Mouse (Mus musculus) heart, postnatal 0 days (tissue): ENCODE measurements around the gene Tceal3. TPM values are rescaled to one million over a fixed set of nuclear protein-coding genes. Genes with fewer than 3 reads are reported as not detected.
A peak's percentile ranks its signal among the peaks of the same experiment; 100 is the strongest.
"Not testable (repeated sequence)": the region's sequence is repeated elsewhere in the genome, so short reads cannot be mapped to it uniquely, and the experiment has no call there.

Source experiments
- ATAC-seq: fragments of 200-750 bp; cut with Nextera tagmentation; 2 replicates; pipeline ENCODE4 v1.8.0; 2017; ENCODE audit warnings: low read depth, moderate number of reproducible peaks, moderate library complexity; ENCODE audit not compliant: insufficient read depth
- DNase-seq: peaks from one replicate; pipeline ENCODE4 v3.0.0-alpha.2; 2016; ENCODE audit warnings: low spot score
- H3K27ac ChIP-seq: fragments of 300-500 bp; sonication (generic); 2 replicates; pipeline ENCODE4 v1.5.1; 2014; ENCODE audit warnings: low read depth, mild to moderate bottlenecking
- H3K27me3 ChIP-seq: fragments of 300-500 bp; sonication (generic); 2 replicates; pipeline ENCODE4 v1.6.1; 2014; ENCODE audit warnings: low read length, mixed read lengths; ENCODE audit not compliant: control insufficient read depth, insufficient read depth
- H3K36me3 ChIP-seq: fragments of 300-500 bp; sonication (generic); replicated peaks from 2 replicates; pipeline ENCODE4 v1.6.1; 2014; ENCODE audit warnings: low read length, mixed read lengths; ENCODE audit not compliant: control insufficient read depth, insufficient read depth
- H3K4me1 ChIP-seq: fragments of 300-500 bp; sonication (generic); 2 replicates; pipeline ENCODE4 v1.6.1; 2014; ENCODE audit warnings: antibody characterized with exemption; ENCODE audit not compliant: control insufficient read depth, insufficient read depth
- H3K4me2 ChIP-seq: fragments of 300-500 bp; sonication (generic); 2 replicates; pipeline ENCODE4 v1.6.1; 2014; ENCODE audit warnings: low read depth, mild to moderate bottlenecking, low read length, moderate library complexity
- H3K4me3 ChIP-seq: fragments of 300-500 bp; sonication (generic); 2 replicates; pipeline ENCODE4 v1.5.1; 2014; ENCODE audit warnings: low read depth, low read length
- H3K9ac ChIP-seq: fragments of 300-500 bp; sonication (generic); replicated peaks from 2 replicates; pipeline ENCODE4 v1.6.1; 2014; ENCODE audit warnings: low read depth, low read length, mixed read lengths
- H3K9me3 ChIP-seq: fragments of 300-500 bp; sonication (generic); replicated peaks from 2 replicates; pipeline ENCODE4 v1.6.1; 2016; ENCODE audit warnings: low read length; ENCODE audit not compliant: control insufficient read depth
- CTCF ChIP-seq: IDR thresholded peaks from 2 replicates; pipeline ENCODE4 v1.5.1; 2016; ENCODE audit warnings: antibody characterized with exemption, control low read depth, low read depth
- EP300 ChIP-seq: IDR thresholded peaks from 2 replicates; pipeline ENCODE4 v1.6.1; 2016; ENCODE audit warnings: antibody characterized with exemption, low read depth
- WGBS: fragments of 180-500 bp; shearing (Covaris S2); extraction: QIAGEN DNeasy Blood & Tissue Kit; methylation state at CpG from one replicate; pipeline ENCODE4 v1.1.7; 2014; 5-methylcytosine and 5-hydroxymethylcytosine counted together
- polyA plus RNA-seq: library from polyadenylated mRNA; unstranded; fragments of >200 nt; fragmentation: Nextera tagmentation; extraction: Ambion mirVana; gene quantifications from 2 replicates; pipeline ENCODE4 v1.2.1, GENCODE M21; 2015
- total RNA-seq: library from RNA; depleted of rRNA; stranded (reverse); fragments of >200 nt; gene quantifications from 2 replicates; pipeline ENCODE4 v1.2.3, GENCODE M21; 2014; ENCODE audit warnings: low replicate concordance; rRNA removed

Gene Tceal3
- total RNA-seq (not detected in 2 replicates), polyA plus RNA-seq (0.85 and 1.3 TPM in 2 replicates)

DNA sequence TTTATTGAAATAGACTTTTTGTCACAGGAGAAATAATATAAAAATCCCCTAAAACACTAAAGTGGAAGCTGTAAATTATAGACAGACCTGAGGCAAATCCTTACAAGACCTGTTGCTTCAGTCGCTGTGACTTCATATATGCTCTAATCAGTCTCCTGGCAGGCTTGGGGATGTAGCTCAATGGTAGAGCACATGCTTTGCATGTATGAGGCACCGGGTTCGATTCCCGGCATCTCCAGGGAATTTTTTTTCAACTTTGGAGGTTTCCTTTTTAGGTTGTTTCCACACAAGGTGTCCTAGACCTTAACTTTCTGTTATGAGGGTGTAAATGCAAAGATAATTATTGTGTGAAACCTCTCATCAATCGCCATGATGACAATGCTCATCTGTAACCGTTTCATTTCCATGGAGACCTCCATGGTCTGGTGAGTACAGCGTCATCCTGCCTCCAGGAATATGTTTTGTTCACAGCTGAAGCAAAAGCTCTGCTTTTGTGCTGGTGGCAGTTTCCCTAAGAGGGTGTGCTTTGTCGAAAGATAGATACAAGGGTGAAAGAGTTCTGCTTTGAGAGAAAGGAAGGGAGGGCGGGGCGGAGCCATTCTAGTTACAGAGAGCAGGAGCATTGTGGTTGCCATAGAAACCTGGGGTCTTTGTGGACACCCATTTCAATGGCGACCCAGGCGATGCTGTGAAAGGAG is at the start of gene Tceal3:
Tceal3 (plus strand) TSS at position 644 of the 698 bp plus-strand sequence.
- H3K27me3 ChIP-seq: no peaks in the 10 kb centered on the region
- H3K27ac ChIP-seq: no peak within 1 kb of the TSS
- TF ChIP-seq EP300 (no peak), CTCF (no peak)
- DNase-seq (no peak), ATAC-seq (no peak)
- H3K36me3 ChIP-seq: no peaks in the 10 kb centered on the region
- no peak within 1 kb of the TSS for H3K9ac ChIP-seq
- no peak within 1 kb of the TSS for H3K4me3 ChIP-seq
- H3K9me3 ChIP-seq: no peaks in the 10 kb centered on the region
- H3K4me2 ChIP-seq: no peak within 1 kb of the TSS
- WGBS: 51% methylated on average over 12 of the region's 12 CpGs
- H3K4me1 ChIP-seq: no peaks in the 10 kb centered on the region

DNA sequence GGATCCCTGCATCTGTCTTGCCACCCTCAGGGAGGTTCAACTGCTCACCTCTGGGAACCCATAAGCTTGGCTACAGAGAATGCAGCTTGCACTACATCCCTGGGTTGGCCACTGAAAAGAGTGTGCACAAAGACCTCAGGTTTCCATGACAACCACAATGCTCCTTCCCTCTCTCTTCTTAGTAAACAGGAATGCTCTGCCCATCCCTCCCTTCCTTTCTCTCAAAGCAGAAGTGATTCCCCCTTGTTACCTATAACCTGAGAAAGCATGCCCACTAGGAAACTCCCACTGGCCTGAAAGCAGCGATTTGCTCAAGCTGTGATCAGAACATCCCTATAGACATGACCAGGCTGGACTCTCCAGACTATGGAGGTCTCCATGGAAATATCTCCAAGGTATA is 46.7 kb upstream of the Tceal3 start, which contains the start of gene Kir3dl2:
Kir3dl2 (minus strand) TSS at position 101 of the 400 bp plus-strand sequence.
- H3K27ac ChIP-seq, H3K4me1 ChIP-seq, ATAC-seq, H3K36me3 ChIP-seq, DNase-seq, H3K9me3 ChIP-seq, H3K9ac ChIP-seq, H3K27me3 ChIP-seq, H3K4me3 ChIP-seq, H3K4me2 ChIP-seq: not testable (repeated sequence)
- 52% methylated on average over 1 of the region's 1 CpGs for WGBS

DNA sequence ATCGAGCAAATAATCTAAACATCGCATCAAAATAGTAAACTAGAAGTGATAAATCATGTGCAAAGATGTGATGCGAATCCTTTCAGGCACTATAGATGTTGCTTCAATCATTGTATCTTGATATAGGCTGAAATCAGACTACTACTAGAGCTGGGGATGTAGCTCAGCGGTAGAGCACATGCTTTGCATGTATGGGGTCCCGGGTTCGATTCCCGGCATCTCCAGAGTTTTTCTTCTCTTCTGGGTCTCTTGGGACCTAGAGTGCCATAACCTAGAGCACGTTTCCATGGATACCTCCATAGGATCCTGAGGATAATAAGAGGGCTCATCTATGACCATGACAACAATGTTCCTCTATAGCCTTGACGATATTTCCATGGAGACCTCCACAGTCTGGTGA is 21.5 kb upstream of the Tceal3 start:
- H3K9me3 ChIP-seq, H3K36me3 ChIP-seq, H3K4me3 ChIP-seq, DNase-seq, H3K4me2 ChIP-seq, H3K27ac ChIP-seq, H3K9ac ChIP-seq, ATAC-seq, H3K4me1 ChIP-seq, H3K27me3 ChIP-seq: not testable (repeated sequence)
- 85% methylated on average over 9 of the region's 9 CpGs for WGBS

DNA sequence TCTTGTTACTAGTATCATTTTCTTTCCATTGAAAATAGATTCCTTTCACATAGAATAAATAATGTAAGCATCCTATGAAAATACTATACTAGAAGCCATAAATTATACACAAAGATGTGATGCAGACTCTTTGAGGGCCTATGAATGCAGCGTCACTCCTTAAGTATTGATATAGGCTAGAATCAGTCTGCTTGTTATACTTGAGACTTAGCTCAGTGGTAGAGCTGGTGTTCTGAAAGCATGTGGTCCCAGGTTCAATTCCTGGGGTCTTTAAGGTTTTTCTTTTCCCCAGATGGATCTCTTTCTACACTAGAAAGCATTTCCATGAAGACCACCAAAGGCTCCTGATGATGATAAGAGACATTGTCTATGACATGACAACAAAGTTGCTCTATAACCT is 6.0 kb upstream of the Tceal3 start:
- H3K27ac ChIP-seq: no peak overlapping the region
- ATAC-seq (no peak), DNase-seq (no peak)
- H3K4me3 ChIP-seq: no peak overlapping the region
- no peak overlapping the region for H3K4me2 ChIP-seq
- WGBS: 89% methylated on average over 1 of the region's 1 CpGs
- H3K9ac ChIP-seq: no peak overlapping the region
- TF ChIP-seq CTCF (no peak), EP300 (no peak)
- no peaks in the 10 kb centered on the region for H3K27me3 ChIP-seq
- H3K36me3 ChIP-seq: no peaks in the 10 kb centered on the region
- H3K4me1 ChIP-seq: no peaks in the 10 kb centered on the region
- no peaks in the 10 kb centered on the region for H3K9me3 ChIP-seq

DNA sequence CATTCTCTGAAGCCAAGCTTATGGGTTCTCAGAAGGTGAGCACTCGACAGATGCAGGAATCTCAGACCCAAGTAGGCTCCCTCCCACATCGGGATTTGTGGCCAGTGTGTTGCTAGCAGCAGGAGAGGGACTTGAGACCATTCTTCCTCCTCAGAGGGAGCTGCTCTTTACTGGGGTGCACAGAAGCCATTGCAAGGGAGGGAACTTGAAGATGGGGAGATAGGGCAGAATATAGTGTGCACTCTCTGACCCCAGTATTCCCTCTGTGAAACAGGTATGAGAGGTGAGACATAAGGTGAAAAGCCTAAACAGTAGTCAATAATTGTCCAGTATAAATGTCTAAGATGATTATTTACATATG is 235 bp downstream of the Tceal3 start:
- no peak for ATAC-seq
- Histone ChIP-seq H3K27ac (no peak overlapping the region), H3K9me3 (no peaks in the 10 kb centered on the region), H3K4me3 (no peak overlapping the region), H3K36me3 (no peaks in the 10 kb centered on the region), H3K9ac (no peak overlapping the region), H3K27me3 (no peaks in the 10 kb centered on the region), H3K4me1 (no peaks in the 10 kb centered on the region), H3K4me2 (no peak overlapping the region)
- WGBS: 25% methylated on average over 2 of the region's 2 CpGs
- DNase-seq: no peak
- TF ChIP-seq CTCF: no peak
- TF ChIP-seq EP300: no peak

DNA sequence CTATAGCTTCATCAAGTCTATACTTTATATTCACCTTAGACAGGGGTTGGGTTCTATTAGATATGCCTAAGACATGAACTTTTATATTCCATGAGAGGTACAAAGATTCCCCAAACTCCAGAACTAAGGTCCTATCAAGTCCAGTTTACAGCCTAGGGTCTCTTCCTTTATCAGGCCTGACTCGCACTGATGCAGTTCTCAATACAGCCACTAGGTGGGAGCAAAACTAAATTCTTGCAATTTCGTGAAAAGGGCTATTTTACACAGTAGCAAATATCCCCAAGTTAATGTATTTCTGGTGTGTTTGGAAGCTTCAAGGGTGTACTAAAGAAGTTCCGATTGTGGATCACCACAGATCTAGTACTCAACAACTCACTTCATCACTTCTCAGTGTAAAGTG is 8.8 kb downstream of the Tceal3 start:
- Histone ChIP-seq H3K36me3 (no peaks in the 10 kb centered on the region), H3K9me3 (no peaks in the 10 kb centered on the region), H3K9ac (no peak overlapping the region), H3K4me1 (no peaks in the 10 kb centered on the region), H3K27me3 (no peaks in the 10 kb centered on the region), H3K27ac (no peak overlapping the region), H3K4me3 (no peak overlapping the region), H3K4me2 (no peak overlapping the region)
- 19% methylated on average over 3 of the region's 3 CpGs for WGBS
- no peak for TF ChIP-seq EP300
- peak; percentile 59 for TF ChIP-seq CTCF
- ATAC-seq: no peak
- DNase-seq: peak; percentile 5
